Mouse (Mus musculus): ENCODE data around the gene Tmprss5. TPM values are rescaled to one million over a fixed set of nuclear protein-coding genes. Genes with fewer than 3 reads are reported as not detected.

The Tmprss5 gene
- polyA plus RNA-seq (2014; fragmentation: Nextera tagmentation; extraction: Ambion mirVana) = 0.96 and 2.2 TPM in 2 replicates

- DNase-seq (ENCODE audit: low spot score) = no peak
- Histone ChIP-seq H3K36me3 (replicated peaks; ENCODE audit: control insufficient read depth, insufficient read depth) (peaks cover 28% of the 10 kb centered on the region), H3K9me3 (ENCODE audit: control insufficient read depth, low read length) (no peaks in the 10 kb centered on the region), H3K9ac (no peak within 1 kb of the TSS), H3K27ac (no peak within 1 kb of the TSS), H3K4me2 (replicated peaks) (no peak within 1 kb of the TSS), H3K27me3 (ENCODE audit: control insufficient read depth, insufficient read depth, low read length) (no peaks in the 10 kb centered on the region), H3K4me1 (replicated peaks; ENCODE audit: control insufficient read depth, insufficient read depth, low read length) (no peaks in the 10 kb centered on the region), H3K4me3 (replicated peaks; ENCODE audit: low read length) (no peak within 1 kb of the TSS)
- WGBS = 45% methylated on average over 5 of the region's 5 CpGs
- ATAC-seq (ENCODE audit: low FRiP score) = no peak
Observed at GRCm38 (mm10) chr9:49081107-49081506, at the start of gene Tmprss5. Gene Tmprss5, plus strand, starts transcription at chr9:49081260.

- H3K4me2 ChIP-seq (replicated peaks) = no peak overlapping the region
- no peak overlapping the region for H3K9ac ChIP-seq
- no peaks in the 10 kb centered on the region for H3K27me3 ChIP-seq (ENCODE audit: control insufficient read depth, insufficient read depth, low read length)
- ATAC-seq (ENCODE audit: low FRiP score) (no peak), DNase-seq (ENCODE audit: low spot score) (no peak)
- peaks cover 88% of the 10 kb centered on the region for H3K36me3 ChIP-seq (replicated peaks; ENCODE audit: control insufficient read depth, insufficient read depth)
- WGBS = 95% methylated on average over 4 of the region's 4 CpGs
- no peak overlapping the region for H3K4me3 ChIP-seq (replicated peaks; ENCODE audit: low read length)
- no peak overlapping the region for H3K27ac ChIP-seq
- no peaks in the 10 kb centered on the region for H3K9me3 ChIP-seq (ENCODE audit: control insufficient read depth, low read length)
- H3K4me1 ChIP-seq (replicated peaks; ENCODE audit: control insufficient read depth, insufficient read depth, low read length) = no peaks in the 10 kb centered on the region
Observed at GRCm38 (mm10) chr9:49034764-49035163, 46.3 kb upstream of the Tmprss5 start.

- Histone ChIP-seq H3K4me1 (replicated peaks; ENCODE audit: control insufficient read depth, insufficient read depth, low read length) (peaks cover under 1% of the 10 kb centered on the region; the same call in 1 of the 2 replicates), H3K27me3 (ENCODE audit: control insufficient read depth, insufficient read depth, low read length) (no peaks in the 10 kb centered on the region), H3K27ac (no peak overlapping the region), H3K9me3 (ENCODE audit: control insufficient read depth, low read length) (no peaks in the 10 kb centered on the region), H3K4me3 (replicated peaks; ENCODE audit: low read length) (no peak overlapping the region), H3K36me3 (replicated peaks; ENCODE audit: control insufficient read depth, insufficient read depth) (no peaks in the 10 kb centered on the region), H3K9ac (no peak overlapping the region), H3K4me2 (replicated peaks) (no peak overlapping the region)
- DNase-seq (ENCODE audit: low spot score) = no peak
- no peak for ATAC-seq (ENCODE audit: low FRiP score)
- WGBS = 81% methylated on average over 5 of the region's 5 CpGs
Observed at GRCm38 (mm10) chr9:49050901-49051300, 30.2 kb upstream of the Tmprss5 start.

GRCm38 (mm10) chr9:49051349-49051748 is 29.7 kb upstream of the Tmprss5 start:
- H3K9me3 ChIP-seq (ENCODE audit: control insufficient read depth, low read length) = no peaks in the 10 kb centered on the region
- H3K4me2 ChIP-seq (replicated peaks) = no peak overlapping the region
- no peak for ATAC-seq (ENCODE audit: low FRiP score)
- 16% methylated on average over 5 of the region's 5 CpGs for WGBS
- H3K9ac ChIP-seq = no peak overlapping the region
- no peak overlapping the region for H3K27ac ChIP-seq
- peaks cover 5% of the 10 kb centered on the region; the same call in 1 of the 2 replicates for H3K4me1 ChIP-seq (replicated peaks; ENCODE audit: control insufficient read depth, insufficient read depth, low read length)
- H3K36me3 ChIP-seq (replicated peaks; ENCODE audit: control insufficient read depth, insufficient read depth) = no peaks in the 10 kb centered on the region
- H3K27me3 ChIP-seq (ENCODE audit: control insufficient read depth, insufficient read depth, low read length) = no peaks in the 10 kb centered on the region
- DNase-seq (ENCODE audit: low spot score) = peak; percentile 84
- no peak overlapping the region for H3K4me3 ChIP-seq (replicated peaks; ENCODE audit: low read length)

GRCm38 (mm10) chr9:49054028-49054427 is 27.0 kb upstream of the Tmprss5 start:
- 78% methylated on average over 3 of the region's 3 CpGs for WGBS
- DNase-seq (ENCODE audit: low spot score) (no peak), ATAC-seq (ENCODE audit: low FRiP score) (no peak)
- no peak overlapping the region for H3K9ac ChIP-seq
- H3K4me1 ChIP-seq (replicated peaks; ENCODE audit: control insufficient read depth, insufficient read depth, low read length) = peaks cover 6% of the 10 kb centered on the region; the same call in 1 of the 2 replicates
- 0 out of 2 replicates have a peak, but pooled peaks cover 3% of the 10 kb centered on the region for H3K36me3 ChIP-seq (replicated peaks; ENCODE audit: control insufficient read depth, insufficient read depth)
- H3K4me3 ChIP-seq (replicated peaks; ENCODE audit: low read length) = no peak overlapping the region
- H3K27me3 ChIP-seq (ENCODE audit: control insufficient read depth, insufficient read depth, low read length) = no peaks in the 10 kb centered on the region
- no peak overlapping the region for H3K4me2 ChIP-seq (replicated peaks)
- H3K27ac ChIP-seq = no peak overlapping the region
- H3K9me3 ChIP-seq (ENCODE audit: control insufficient read depth, low read length) = no peaks in the 10 kb centered on the region

GRCm38 (mm10) chr9:49055333-49056205 is 25.5 kb upstream of the Tmprss5 start, which contains the start of gene Zw10:
Gene Zw10, plus strand, starts transcription at chr9:49055613.
- WGBS = under 1% methylated on average over 53 of the region's 53 CpGs
- peak; percentile 99 for ATAC-seq (ENCODE audit: low FRiP score)
- Histone ChIP-seq H3K27me3 (ENCODE audit: control insufficient read depth, insufficient read depth, low read length) (no peaks in the 10 kb centered on the region), H3K36me3 (replicated peaks; ENCODE audit: control insufficient read depth, insufficient read depth) (peaks cover 7% of the 10 kb centered on the region; the same call in 1 of the 2 replicates), H3K4me1 (replicated peaks; ENCODE audit: control insufficient read depth, insufficient read depth, low read length) (peaks cover 6% of the 10 kb centered on the region; the same call in 1 of the 2 replicates), H3K9ac (peak within 1 kb of the TSS; percentile 77), H3K4me2 (replicated peaks) (peak within 1 kb of the TSS; percentile 59), H3K9me3 (ENCODE audit: control insufficient read depth, low read length) (no peaks in the 10 kb centered on the region), H3K4me3 (replicated peaks; ENCODE audit: low read length) (peak within 1 kb of the TSS; percentile 62), H3K27ac (no peak within 1 kb of the TSS; the same call in 1 of the 2 replicates)
- peak; percentile 95 for DNase-seq (ENCODE audit: low spot score)

- Histone ChIP-seq H3K9ac (no peak overlapping the region), H3K27ac (no peak overlapping the region), H3K27me3 (ENCODE audit: control insufficient read depth, insufficient read depth, low read length) (no peaks in the 10 kb centered on the region), H3K9me3 (ENCODE audit: control insufficient read depth, low read length) (no peaks in the 10 kb centered on the region), H3K36me3 (replicated peaks; ENCODE audit: control insufficient read depth, insufficient read depth) (peaks cover 66% of the 10 kb centered on the region), H3K4me2 (replicated peaks) (no peak overlapping the region), H3K4me3 (replicated peaks; ENCODE audit: low read length) (no peak overlapping the region), H3K4me1 (replicated peaks; ENCODE audit: control insufficient read depth, insufficient read depth, low read length) (no peaks in the 10 kb centered on the region)
- no peak for DNase-seq (ENCODE audit: low spot score)
- no peak for ATAC-seq (ENCODE audit: low FRiP score)
- 88% methylated on average over 3 of the region's 3 CpGs for WGBS
Observed at GRCm38 (mm10) chr9:49076847-49077246, 4.2 kb upstream of the Tmprss5 start.

- H3K36me3 ChIP-seq (replicated peaks; ENCODE audit: control insufficient read depth, insufficient read depth) = peaks cover 28% of the 10 kb centered on the region
- no peaks in the 10 kb centered on the region for H3K9me3 ChIP-seq (ENCODE audit: control insufficient read depth, low read length)
- no peaks in the 10 kb centered on the region for H3K4me1 ChIP-seq (replicated peaks; ENCODE audit: control insufficient read depth, insufficient read depth, low read length)
- no peak overlapping the region for H3K27ac ChIP-seq
- DNase-seq (ENCODE audit: low spot score) (peak; percentile 86), ATAC-seq (ENCODE audit: low FRiP score) (peak; percentile 31; the same call in 1 of the 2 replicates)
- no peaks in the 10 kb centered on the region for H3K27me3 ChIP-seq (ENCODE audit: control insufficient read depth, insufficient read depth, low read length)
- WGBS = 2% methylated on average over 4 of the region's 4 CpGs
- H3K4me2 ChIP-seq (replicated peaks) = no peak overlapping the region
- H3K4me3 ChIP-seq (replicated peaks; ENCODE audit: low read length) = no peak overlapping the region
- no peak overlapping the region for H3K9ac ChIP-seq
Observed at GRCm38 (mm10) chr9:49081561-49081960, 501 bp downstream of the Tmprss5 start.

- Histone ChIP-seq H3K9me3 (ENCODE audit: control insufficient read depth, low read length) (no peaks in the 10 kb centered on the region), H3K9ac (no peak overlapping the region), H3K4me2 (replicated peaks) (no peak overlapping the region), H3K4me3 (replicated peaks; ENCODE audit: low read length) (no peak overlapping the region), H3K36me3 (replicated peaks; ENCODE audit: control insufficient read depth, insufficient read depth) (no peaks in the 10 kb centered on the region), H3K27ac (no peak overlapping the region), H3K4me1 (replicated peaks; ENCODE audit: control insufficient read depth, insufficient read depth, low read length) (no peaks in the 10 kb centered on the region), H3K27me3 (ENCODE audit: control insufficient read depth, insufficient read depth, low read length) (no peaks in the 10 kb centered on the region)
- 18% methylated on average over 11 of the region's 11 CpGs for WGBS
- ATAC-seq (ENCODE audit: low FRiP score) (no peak; the same call in 1 of the 2 replicates), DNase-seq (ENCODE audit: low spot score) (no peak)
Observed at GRCm38 (mm10) chr9:49087317-49087716, 6.3 kb downstream of the Tmprss5 start.

All from hindbrain, embryonic 14.5 days (tissue).